In genomic region chr6:12081722-12082121, GRCm38 (mm10) we compare ENCODE assay signal across 22 mouse cellular contexts.
A peak's percentile ranks its signal among the peaks of the same experiment; 100 is the strongest.
DNase-seq lines count a peak whose midpoint lies in the region; ATAC-seq lines count a peak whose summit lies in the region.
"Had no signal": no experiment of that assay in that cellular context is flagged by ENCODE, and none has a peak within 500 bp of the region (broad histone marks: within the 10 kb centered on the region; RNA-seq: fewer than 3 reads in every experiment).

No protein-coding gene starts in this region.

- no peak overlapping the region for H3K9ac ChIP-seq in kidney, embryonic 14.5 days (ENCODE audit: low read depth, low read length)
- H3K9ac ChIP-seq in lung, embryonic 15.5 days = no peak overlapping the region
- H3K9ac ChIP-seq in intestine, embryonic 16.5 days (ENCODE audit: low read depth, low read length) = no peak overlapping the region
- H3K9ac ChIP-seq: embryonic facial prominence, embryonic 13.5 days; heart, embryonic 15.5 days; liver, embryonic 14.5 days had no signal

- no peak overlapping the region for H3K4me3 ChIP-seq in kidney, embryonic 14.5 days (ENCODE audit: low read length)
- H3K4me3 ChIP-seq in lung, embryonic 15.5 days = no peak overlapping the region
- H3K4me3 ChIP-seq in intestine, embryonic 16.5 days (ENCODE audit: low read length) = no peak overlapping the region
- H3K4me3 ChIP-seq: embryonic facial prominence, embryonic 13.5 days; heart, embryonic 15.5 days; midbrain, embryonic 10.5 days had no signal

- no peaks in the 10 kb centered on the region for H3K9me3 ChIP-seq in kidney, embryonic 14.5 days (ENCODE audit: control insufficient read depth, low read length)
- H3K9me3 ChIP-seq in lung, embryonic 15.5 days = no peaks in the 10 kb centered on the region
- H3K9me3 ChIP-seq in intestine, embryonic 16.5 days (ENCODE audit: control insufficient read depth, low read length) = no peaks in the 10 kb centered on the region
- H3K9me3 ChIP-seq: embryonic facial prominence, embryonic 13.5 days; heart, embryonic 15.5 days; midbrain, embryonic 10.5 days had no signal

- H3K27ac ChIP-seq in kidney, embryonic 14.5 days (ENCODE audit: low read depth, low read length) = no peak overlapping the region
- peak overlapping the region; percentile 70 for H3K27ac ChIP-seq in lung, embryonic 15.5 days
- no peak overlapping the region for H3K27ac ChIP-seq in intestine, embryonic 16.5 days (ENCODE audit: low read length)
- H3K27ac ChIP-seq: embryonic facial prominence, embryonic 13.5 days; heart, embryonic 15.5 days; hindbrain, postnatal 0 days; liver, embryonic 14.5 days; midbrain, embryonic 10.5 days had no signal

- no peak for ATAC-seq in kidney, embryonic 14.5 days (ENCODE audit: low FRiP score, low TSS enrichment)
- no peak for ATAC-seq in lung, embryonic 15.5 days (ENCODE audit: borderline replicate concordance, extremely low read depth, low FRiP score, low TSS enrichment)
- no peak for ATAC-seq in intestine, embryonic 16.5 days
- ATAC-seq: forebrain, embryonic 14.5 days; hindbrain, postnatal 0 days had no signal

- no peaks in the 10 kb centered on the region for H3K27me3 ChIP-seq in kidney, embryonic 14.5 days (ENCODE audit: control insufficient read depth, insufficient read depth, low read length)
- H3K27me3 ChIP-seq in lung, embryonic 15.5 days = no peaks in the 10 kb centered on the region
- H3K27me3 ChIP-seq in intestine, embryonic 16.5 days (replicated peaks; ENCODE audit: control insufficient read depth, insufficient read depth, low read length) = no peaks in the 10 kb centered on the region
- H3K27me3 ChIP-seq: embryonic facial prominence, embryonic 13.5 days; heart, embryonic 15.5 days had no signal

- no peak overlapping the region for H3K4me2 ChIP-seq in kidney, embryonic 14.5 days (replicated peaks; ENCODE audit: low read depth, low read length)
- H3K4me2 ChIP-seq in lung, embryonic 15.5 days = no peak overlapping the region
- no peak overlapping the region for H3K4me2 ChIP-seq in intestine, embryonic 16.5 days (ENCODE audit: low read depth, low read length)
- H3K4me2 ChIP-seq: embryonic facial prominence, embryonic 13.5 days; heart, embryonic 15.5 days had no signal

- 68% methylated on average over 2 of the region's 2 CpGs for WGBS in kidney, embryonic 14.5 days
- 71% methylated on average over 2 of the region's 2 CpGs for WGBS in lung, embryonic 15.5 days
- WGBS in intestine, embryonic 16.5 days = 67% methylated on average over 2 of the region's 2 CpGs

- peak; percentile 8 for DNase-seq in kidney, adult 18-20 months
- DNase-seq in lung, postnatal 25 days (ENCODE audit: low spot score) = no peak
- peak; percentile 10 for DNase-seq in CD4-positive helper T cell, adult 2 months (ENCODE audit: low read depth, low spot score)
- peak; percentile 52 for DNase-seq in induced T-regulatory cell, adult 2 months (ENCODE audit: low read depth)
- no peak for DNase-seq in adrenal gland, postnatal 25 days
- DNase-seq: adrenal gland, postnatal 14 days; cerebellum, adult 11 months; cerebellum, postnatal 10 days; gastrocnemius, postnatal 25 days; heart, postnatal 4 days; lung, postnatal 36 days; spleen, adult 18-20 months; thymus, postnatal 14 days had no signal

- H3K36me3 ChIP-seq in kidney, embryonic 14.5 days (ENCODE audit: control insufficient read depth, insufficient read depth, low read length) = no peaks in the 10 kb centered on the region; the same call in 1 of the 2 replicates
- H3K36me3 ChIP-seq in lung, embryonic 15.5 days = no peaks in the 10 kb centered on the region
- H3K36me3 ChIP-seq in intestine, embryonic 16.5 days (ENCODE audit: control insufficient read depth, insufficient read depth, low read length) = no peaks in the 10 kb centered on the region

- H3K4me1 ChIP-seq in kidney, embryonic 14.5 days (ENCODE audit: control insufficient read depth, insufficient read depth, low read length) = no peaks in the 10 kb centered on the region
- peaks cover 21% of the 10 kb centered on the region; the same call in 1 of the 2 replicates for H3K4me1 ChIP-seq in lung, embryonic 15.5 days
- H3K4me1 ChIP-seq in intestine, embryonic 16.5 days (ENCODE audit: control insufficient read depth, insufficient read depth, low read length) = no peaks in the 10 kb centered on the region
- H3K4me1 ChIP-seq: embryonic facial prominence, embryonic 13.5 days; heart, embryonic 15.5 days; midbrain, embryonic 10.5 days had no signal

Comparison
In these comparisons a context has a peak if more than half of its experiments do, and no peak if none do; other contexts are left out.
1. DNase-seq: peak in kidney, adult 18-20 months (single experiment), CD4-positive helper T cell, adult 2 months (single experiment) and induced T-regulatory cell, adult 2 months (single experiment); none in lung, postnatal 25 days (single experiment) and adrenal gland, postnatal 25 days (single experiment).